Mouse (Mus musculus) C2C12 (cell line): Measurements from ENCODE around the gene Nedd9.

Source experiments
- CTCF ChIP-seq: IDR thresholded peaks from one replicate; pipeline ENCODE4 v1.5.1; 2011; ENCODE audit not compliant: control insufficient read depth, insufficient read depth, insufficient read length
- MAX ChIP-seq: IDR thresholded peaks from one replicate; pipeline ENCODE4 v1.6.1; 2011; ENCODE audit warnings: mild to moderate bottlenecking, control low read depth
- USF1 ChIP-seq: IDR thresholded peaks from one replicate; pipeline ENCODE4 v1.6.1; 2011; ENCODE audit warnings: low read depth, mild to moderate bottlenecking, control low read depth, moderate library complexity

- TF ChIP-seq CTCF: no peak
- no peak for TF ChIP-seq MAX
- TF ChIP-seq USF1: no peak
Measured at GRCm38 (mm10) chr13:41403838-41404237, 83.3 kb downstream of the Nedd9 start.
